Comparison of ENCODE assay signal across 17 mouse cellular contexts in genomic region chrX:48434251-48434650, GRCm38 (mm10). TPM values are rescaled to one million over a fixed set of nuclear protein-coding genes. Genes with fewer than 3 reads are reported as not detected.
DNase-seq lines count a peak whose midpoint lies in the region; ATAC-seq and TF ChIP-seq lines count a peak whose summit lies in the region.
"Had no signal": no experiment of that assay in that cellular context is flagged by ENCODE, and none has a peak within 500 bp of the region (broad histone marks: within the 10 kb centered on the region; RNA-seq: fewer than 3 reads in every experiment).

No protein-coding gene starts in this region.

- peak overlapping the region; percentile 21; the same call in 1 of the 2 replicates for H3K27ac ChIP-seq in intestine, postnatal 0 days (ENCODE audit: low read depth, low read length)
- H3K27ac ChIP-seq in forebrain, postnatal 0 days (ENCODE audit: low read depth, low read length) = no peak overlapping the region
- H3K27ac ChIP-seq in hindbrain, embryonic 14.5 days = no peak overlapping the region
- H3K27ac ChIP-seq: embryonic facial prominence, embryonic 12.5 days; forebrain, embryonic 15.5 days; heart, embryonic 10.5 days; hindbrain, embryonic 12.5 days; hindbrain, postnatal 0 days had no signal

- 0 out of 2 replicates have a peak, but pooled peaks cover 3% of the 10 kb centered on the region for H3K4me1 ChIP-seq in intestine, postnatal 0 days (replicated peaks; ENCODE audit: control insufficient read depth, insufficient read depth, low read length)
- no peaks in the 10 kb centered on the region for H3K4me1 ChIP-seq in forebrain, postnatal 0 days (ENCODE audit: insufficient read depth)
- H3K4me1 ChIP-seq in hindbrain, embryonic 14.5 days (replicated peaks; ENCODE audit: control insufficient read depth, insufficient read depth, low read length) = no peaks in the 10 kb centered on the region
- H3K4me1 ChIP-seq: forebrain, embryonic 15.5 days; hindbrain, embryonic 12.5 days had no signal

- DNase-seq in adrenal gland, postnatal 14 days = peak; percentile 36
- DNase-seq in adrenal gland, postnatal 25 days = no peak
- peak; percentile 18 for DNase-seq in thymus, postnatal 4 days
- no peak for DNase-seq in thymus, postnatal 0 days (ENCODE audit: low spot score)
- no peak for DNase-seq in forebrain, postnatal 0 days
- DNase-seq in hindbrain, embryonic 14.5 days (ENCODE audit: low spot score) = no peak
- DNase-seq: adrenal gland, postnatal 10 days; cerebellum, adult 11-12 months; cerebellum, adult 9-10 months; cerebellum, postnatal 25 days; gastrocnemius, postnatal 10 days had no signal

- H3K9ac ChIP-seq in intestine, postnatal 0 days (ENCODE audit: low read depth, low read length) = no peak overlapping the region
- H3K9ac ChIP-seq in forebrain, postnatal 0 days = no peak overlapping the region
- no peak overlapping the region for H3K9ac ChIP-seq in hindbrain, embryonic 14.5 days
- H3K9ac ChIP-seq: embryonic facial prominence, embryonic 12.5 days; forebrain, embryonic 15.5 days; hindbrain, embryonic 12.5 days had no signal

- peak; percentile 48 for ATAC-seq in intestine, postnatal 0 days
- ATAC-seq in forebrain, postnatal 0 days = no peak
- ATAC-seq in hindbrain, embryonic 14.5 days (ENCODE audit: low FRiP score) = no peak
- ATAC-seq: forebrain, embryonic 15.5 days; hindbrain, postnatal 0 days had no signal

- WGBS in intestine, postnatal 0 days = 74% methylated on average over 1 of the region's 1 CpGs
- WGBS in forebrain, postnatal 0 days = 100% methylated on average over 1 of the region's 1 CpGs
- 100% methylated on average over 1 of the region's 1 CpGs for WGBS in hindbrain, embryonic 14.5 days

- H3K4me2 ChIP-seq in intestine, postnatal 0 days (replicated peaks; ENCODE audit: low read depth) = no peak overlapping the region
- H3K4me2 ChIP-seq in forebrain, postnatal 0 days (ENCODE audit: low read depth) = no peak overlapping the region
- no peak overlapping the region for H3K4me2 ChIP-seq in hindbrain, embryonic 14.5 days (replicated peaks)
- H3K4me2 ChIP-seq: embryonic facial prominence, embryonic 12.5 days; forebrain, embryonic 15.5 days; hindbrain, embryonic 12.5 days had no signal

- no peaks in the 10 kb centered on the region for H3K9me3 ChIP-seq in intestine, postnatal 0 days (ENCODE audit: control insufficient read depth)
- H3K9me3 ChIP-seq in forebrain, postnatal 0 days (ENCODE audit: low read length) = no peaks in the 10 kb centered on the region
- no peaks in the 10 kb centered on the region for H3K9me3 ChIP-seq in hindbrain, embryonic 14.5 days (ENCODE audit: control insufficient read depth, low read length)
- H3K9me3 ChIP-seq: embryonic facial prominence, embryonic 12.5 days; forebrain, embryonic 15.5 days; heart, embryonic 10.5 days; hindbrain, embryonic 12.5 days had no signal

- no peak for TF ChIP-seq CTCF in intestine, postnatal 0 days (IDR thresholded peaks at IDR 0.05; ENCODE audit: low read depth)
- no peak for TF ChIP-seq CTCF in forebrain, postnatal 0 days (IDR thresholded peaks at IDR 0.05; ENCODE audit: low read depth)

- H3K27me3 ChIP-seq in intestine, postnatal 0 days (replicated peaks; ENCODE audit: control insufficient read depth, insufficient read depth, low read length) = no peaks in the 10 kb centered on the region
- no peaks in the 10 kb centered on the region for H3K27me3 ChIP-seq in forebrain, postnatal 0 days (ENCODE audit: insufficient read depth, low read length)
- no peaks in the 10 kb centered on the region for H3K27me3 ChIP-seq in hindbrain, embryonic 14.5 days (ENCODE audit: control insufficient read depth, insufficient read depth, low read length)
- H3K27me3 ChIP-seq: embryonic facial prominence, embryonic 12.5 days; forebrain, embryonic 15.5 days; hindbrain, embryonic 12.5 days had no signal

- no peaks in the 10 kb centered on the region for H3K36me3 ChIP-seq in intestine, postnatal 0 days (ENCODE audit: control insufficient read depth, insufficient read depth)
- no peaks in the 10 kb centered on the region for H3K36me3 ChIP-seq in forebrain, postnatal 0 days (ENCODE audit: insufficient read depth)
- no peaks in the 10 kb centered on the region for H3K36me3 ChIP-seq in hindbrain, embryonic 14.5 days (replicated peaks; ENCODE audit: control insufficient read depth, insufficient read depth)
- H3K36me3 ChIP-seq: embryonic facial prominence, embryonic 12.5 days; forebrain, embryonic 15.5 days; heart, embryonic 10.5 days; hindbrain, embryonic 12.5 days had no signal

- H3K4me3 ChIP-seq in intestine, postnatal 0 days (ENCODE audit: low read depth, low read length) = no peak overlapping the region
- no peak overlapping the region for H3K4me3 ChIP-seq in forebrain, postnatal 0 days (ENCODE audit: low read depth, low read length)
- no peak overlapping the region for H3K4me3 ChIP-seq in hindbrain, embryonic 14.5 days (replicated peaks; ENCODE audit: low read length)
- H3K4me3 ChIP-seq: embryonic facial prominence, embryonic 12.5 days; forebrain, embryonic 15.5 days; heart, embryonic 10.5 days; hindbrain, embryonic 12.5 days had no signal

RNA-seq across cellular contexts. Expression of gene Elf4, which starts 28.7 kb away (rescaled TPM):
- 13.9 and 18.0 TPM in 2 replicates for total RNA-seq in adrenal gland, postnatal 14 days (2021)
- total RNA-seq in adrenal gland, postnatal 25 days (2021) = 25.6 and 27.2 TPM in 2 replicates
- polyA plus RNA-seq in thymus, postnatal 0 days (2015; fragmentation: Nextera tagmentation; extraction: Ambion mirVana) = 9.9 TPM in 2 replicates
- polyA plus RNA-seq in intestine, postnatal 0 days (2015; fragmentation: Nextera tagmentation; extraction: Ambion mirVana) = 10.6 and 11.1 TPM in 2 replicates
- 0.54 and 1.8 TPM in 2 replicates for total RNA-seq in forebrain, postnatal 0 days (2014; rRNA removed)
- polyA plus RNA-seq in forebrain, postnatal 0 days (2015; fragmentation: Nextera tagmentation; extraction: Ambion mirVana) = 0.13 and 0.24 TPM in 2 replicates
- 0.83 and 1.2 TPM in 2 replicates for polyA plus RNA-seq in hindbrain, embryonic 14.5 days (2014; fragmentation: Nextera tagmentation; extraction: Ambion mirVana)

Comparison
In these comparisons a context has a peak if more than half of its experiments do, and no peak if none do; other contexts are left out.
1. DNase-seq: peak in adrenal gland, postnatal 14 days (single experiment) and thymus, postnatal 4 days (single experiment); none in adrenal gland, postnatal 25 days (single experiment), thymus, postnatal 0 days (single experiment), forebrain, postnatal 0 days (single experiment) and hindbrain, embryonic 14.5 days (single experiment).